Mouse (Mus musculus) liver, embryonic 14.5 days (tissue): ENCODE results near the gene Ncf2.

ENCODE experiments used
- CTCF ChIP-seq: IDR thresholded peaks from 2 replicates; pipeline ENCODE4 v1.5.1; 2016; ENCODE audit warnings: antibody characterized with exemption, low read depth, control low read depth
- EP300 ChIP-seq: IDR thresholded peaks from 2 replicates; pipeline ENCODE4 v1.6.1; 2016; ENCODE audit warnings: antibody characterized with exemption, low read depth

DNA sequence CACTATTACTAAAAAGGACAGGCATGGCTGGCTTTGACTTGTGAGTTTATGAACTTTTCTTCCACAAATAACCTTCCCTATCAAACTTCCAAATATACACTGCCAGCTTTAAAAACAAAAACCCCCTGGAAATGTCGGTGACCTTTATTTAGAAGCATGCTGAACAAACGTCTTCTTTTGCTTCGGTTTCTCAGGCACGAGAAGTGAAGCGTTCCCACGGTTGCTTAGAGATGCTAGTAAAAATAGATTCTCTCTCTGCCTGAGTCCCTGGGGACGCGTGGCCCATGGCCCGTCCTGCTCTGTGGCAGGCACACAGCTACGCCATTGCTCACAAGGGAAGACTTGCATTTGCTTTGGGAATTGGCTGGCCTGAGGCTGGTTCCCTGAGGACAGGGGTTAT lies 17.8 kb downstream of the Ncf2 start:
- no peak for TF ChIP-seq EP300
- no peak for TF ChIP-seq CTCF
